Mouse (Mus musculus) cerebral cortex, adult 2 months (tissue): ENCODE measurements around the gene Neurl4.

Experiments used
- WGBS: fragments of 180-500 bp; shearing (Covaris S2); methylation state at CpG from one replicate; pipeline ENCODE4 v1.1.7; 2018; 5-methylcytosine and 5-hydroxymethylcytosine counted together

The Neurl4 gene

GRCm38 (mm10) chr11:69932254-69932653, 31.4 kb downstream of the Neurl4 start:
- 36% methylated on average over 3 of the region's 3 CpGs for WGBS

- WGBS, result 67% methylated on average over 4 of the region's 4 CpGs
These were observed 32.2 kb downstream of the Neurl4 start for GRCm38 (mm10) chr11:69933066-69933465.

DNA sequence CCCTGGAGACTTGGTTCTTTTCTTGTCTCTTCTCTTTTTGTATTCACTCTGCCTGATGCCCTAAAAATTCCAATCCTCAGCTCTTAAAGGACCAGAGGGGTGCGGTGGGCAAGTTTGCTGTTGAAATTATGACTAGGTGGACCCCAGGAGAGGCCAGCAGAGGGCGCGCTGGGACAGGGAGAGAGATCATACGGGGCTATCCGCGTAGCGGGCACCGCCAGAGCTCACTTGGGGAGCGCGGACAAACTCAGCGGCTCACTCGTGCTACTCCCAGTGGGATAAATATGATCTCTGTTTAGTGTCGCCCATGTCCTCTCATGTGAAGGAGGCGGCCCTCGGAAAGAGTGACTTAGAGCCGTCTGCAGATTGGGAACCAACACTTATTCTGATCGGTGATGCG, 33.3 kb downstream of the Neurl4 start:
- under 1% methylated on average over 18 of the region's 18 CpGs for WGBS

DNA sequence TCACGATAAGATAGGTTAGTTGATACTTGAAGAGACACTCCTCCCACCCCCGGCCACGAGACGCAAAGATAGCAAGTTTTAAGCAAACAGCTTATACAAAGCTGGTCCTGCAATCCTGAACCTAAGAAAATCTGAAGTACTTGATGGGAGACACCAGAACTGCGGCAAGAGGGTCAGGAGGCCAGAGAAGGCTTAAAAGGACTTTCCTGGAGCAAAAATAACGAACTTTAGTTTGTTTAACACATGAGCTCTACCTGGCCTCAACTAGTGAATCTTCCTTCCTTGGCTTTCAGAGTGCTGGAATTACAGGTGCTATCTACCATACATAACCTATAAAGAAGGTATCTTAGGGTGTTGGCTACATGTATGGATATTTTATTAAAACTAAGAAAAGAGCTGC, 33.8 kb downstream of the Neurl4 start:
- 18% methylated on average over 6 of the region's 6 CpGs for WGBS

- WGBS, result 2% methylated on average over 62 of the region's 62 CpGs
These were observed 34.4 kb downstream of the Neurl4 start, which contains the start of gene Ybx2 for GRCm38 (mm10) chr11:69935137-69935879. TSS of gene Ybx2 (plus strand) at chr11:69935796.

DNA sequence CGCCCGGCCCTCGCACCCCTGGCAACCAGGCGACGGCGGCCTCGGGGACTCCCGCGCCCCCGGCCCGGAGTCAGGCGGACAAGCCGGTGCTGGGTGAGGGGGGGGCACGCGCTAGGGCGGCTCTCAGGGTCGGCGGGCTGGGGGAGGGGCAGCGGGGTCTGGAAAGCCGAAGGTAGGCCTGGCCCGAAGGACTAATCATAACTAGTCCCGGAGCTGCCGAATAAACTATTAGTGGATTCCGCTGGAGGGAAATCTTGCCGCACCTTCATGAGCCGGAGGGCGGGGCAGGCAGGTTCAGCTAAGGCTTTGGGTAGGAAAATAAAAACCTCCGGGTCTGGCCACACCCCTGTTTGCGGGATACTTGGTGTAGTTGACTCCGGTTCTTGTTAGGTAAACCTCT, 35.3 kb downstream of the Neurl4 start:
- 3% methylated on average over 27 of the region's 30 CpGs for WGBS

DNA sequence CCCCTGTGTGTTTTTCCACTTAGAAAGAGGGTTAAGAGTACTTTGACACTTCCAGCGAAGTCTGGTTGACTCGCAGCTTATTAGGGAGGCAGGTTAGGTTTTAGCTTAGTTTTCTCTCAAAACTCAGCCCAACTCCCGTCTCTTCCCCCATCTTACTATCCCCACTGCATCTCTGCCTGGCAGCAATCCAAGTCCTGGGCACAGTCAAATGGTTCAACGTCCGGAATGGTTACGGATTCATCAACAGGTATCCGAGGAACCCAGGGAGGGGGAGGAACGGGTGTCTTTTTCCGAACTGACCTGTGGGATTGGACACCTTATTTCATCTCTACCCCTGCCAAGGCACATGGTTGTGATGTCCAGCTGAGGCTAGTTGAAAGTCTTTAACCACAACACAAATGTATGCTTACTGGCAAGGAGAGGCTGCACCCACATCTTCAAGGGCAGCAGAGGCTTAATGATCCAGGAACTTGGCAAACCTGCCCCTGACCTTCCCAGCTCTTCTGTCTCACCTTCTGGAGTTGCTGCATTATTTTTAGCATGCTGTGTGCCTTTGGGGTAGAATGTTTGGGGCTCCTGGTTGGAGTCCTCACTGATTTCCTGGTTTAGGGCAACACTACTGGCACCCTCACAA, 36.0 kb downstream of the Neurl4 start:
- WGBS, result 39% methylated on average over 9 of the region's 9 CpGs

- WGBS, result 36% methylated on average over 4 of the region's 4 CpGs
These were observed 36.5 kb downstream of the Neurl4 start for GRCm38 (mm10) chr11:69937385-69937784.

DNA sequence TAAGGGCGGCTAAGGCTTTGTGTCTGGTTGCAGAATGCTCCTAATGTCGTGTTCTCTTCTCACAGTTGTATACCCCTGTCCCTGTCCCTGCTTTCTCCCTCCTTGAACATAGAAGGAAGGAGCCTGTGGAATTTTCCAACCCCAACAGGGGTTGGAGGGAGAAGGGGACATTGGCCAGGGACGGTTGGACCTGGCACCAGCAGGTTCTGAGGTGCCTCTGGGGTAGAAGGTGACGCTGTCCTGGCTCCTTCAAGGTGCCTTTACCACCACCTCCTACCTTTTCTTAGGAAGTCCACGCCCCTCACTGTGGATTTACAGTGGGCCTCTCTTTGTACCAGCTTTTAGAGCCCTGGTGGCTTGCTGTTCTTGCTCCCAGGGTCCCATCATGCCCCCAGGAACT, 37.0 kb downstream of the Neurl4 start:
- 84% methylated on average over 5 of the region's 5 CpGs for WGBS

GRCm38 (mm10) chr11:69938401-69938979, 37.6 kb downstream of the Neurl4 start:
- 58% methylated on average over 9 of the region's 9 CpGs for WGBS

- whole genome bisulfite sequencing, result 77% methylated on average over 5 of the region's 5 CpGs
These were observed 38.3 kb downstream of the Neurl4 start for GRCm38 (mm10) chr11:69939181-69939580.

- 94% methylated on average over 17 of the region's 17 CpGs for WGBS
These were observed 38.9 kb downstream of the Neurl4 start for GRCm38 (mm10) chr11:69939731-69940130.

DNA sequence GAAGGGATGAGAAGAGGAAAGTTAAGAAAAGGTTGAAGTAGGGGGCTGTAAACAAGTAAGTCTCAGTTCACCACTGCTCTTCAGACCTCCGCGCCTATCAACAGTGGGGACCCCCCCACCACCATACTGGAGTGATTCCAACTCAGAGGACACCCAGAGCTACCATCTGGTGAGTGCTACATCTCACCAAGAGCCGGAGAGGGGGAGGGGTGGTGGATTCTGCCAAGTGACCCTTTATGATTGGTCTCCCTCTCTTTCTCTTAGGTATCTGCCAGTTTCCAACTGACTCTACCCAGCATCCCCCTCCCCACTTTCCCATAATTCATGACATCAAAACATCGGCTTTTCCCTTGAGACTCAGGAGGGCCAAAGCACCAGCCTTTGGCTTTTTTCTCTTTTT, 40.1 kb downstream of the Neurl4 start:
- WGBS, result 86% methylated on average over 4 of the region's 4 CpGs

- WGBS, result 89% methylated on average over 13 of the region's 13 CpGs
These were observed 44.3 kb downstream of the Neurl4 start for GRCm38 (mm10) chr11:69945216-69945615.

GRCm38 (mm10) chr11:69945997-69946891, 45.4 kb downstream of the Neurl4 start:
- 91% methylated on average over 18 of the region's 18 CpGs for WGBS

DNA sequence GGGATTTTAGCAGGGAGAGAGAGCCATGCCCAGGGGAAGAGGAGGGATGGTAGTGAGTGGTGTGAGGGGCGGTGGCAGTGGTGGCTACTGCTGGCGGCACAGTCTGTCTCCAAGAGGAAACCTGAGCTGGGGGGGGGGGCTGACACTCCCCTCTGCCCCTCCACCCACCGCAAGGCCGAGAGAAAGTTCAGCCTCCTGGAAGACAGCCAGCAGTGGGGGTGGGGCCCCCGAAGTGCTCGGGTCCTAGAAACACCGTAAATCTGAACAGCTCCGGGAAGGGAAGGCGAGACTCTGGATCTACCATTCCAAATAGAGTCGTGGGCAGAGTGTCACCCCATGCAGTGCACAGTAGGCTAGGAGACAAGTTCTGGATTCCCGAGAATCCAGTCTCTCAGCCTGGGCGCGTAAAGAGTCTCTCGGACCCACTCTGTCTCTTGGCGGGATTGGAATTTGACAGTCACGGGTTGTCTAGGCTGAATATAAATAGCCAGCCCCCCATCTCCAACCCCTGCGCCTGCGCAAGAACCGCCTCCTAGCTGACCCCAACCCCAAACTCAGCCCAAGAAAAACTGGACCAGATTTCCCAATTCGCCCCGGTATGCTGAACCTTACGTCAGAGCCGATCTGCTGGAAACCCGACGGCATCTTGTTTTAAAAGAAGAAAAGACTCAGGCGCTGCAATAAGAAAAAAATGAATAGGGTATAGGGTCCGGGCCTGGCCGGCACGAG, 46.6 kb downstream of the Neurl4 start:
- 10% methylated on average over 29 of the region's 29 CpGs for WGBS

DNA sequence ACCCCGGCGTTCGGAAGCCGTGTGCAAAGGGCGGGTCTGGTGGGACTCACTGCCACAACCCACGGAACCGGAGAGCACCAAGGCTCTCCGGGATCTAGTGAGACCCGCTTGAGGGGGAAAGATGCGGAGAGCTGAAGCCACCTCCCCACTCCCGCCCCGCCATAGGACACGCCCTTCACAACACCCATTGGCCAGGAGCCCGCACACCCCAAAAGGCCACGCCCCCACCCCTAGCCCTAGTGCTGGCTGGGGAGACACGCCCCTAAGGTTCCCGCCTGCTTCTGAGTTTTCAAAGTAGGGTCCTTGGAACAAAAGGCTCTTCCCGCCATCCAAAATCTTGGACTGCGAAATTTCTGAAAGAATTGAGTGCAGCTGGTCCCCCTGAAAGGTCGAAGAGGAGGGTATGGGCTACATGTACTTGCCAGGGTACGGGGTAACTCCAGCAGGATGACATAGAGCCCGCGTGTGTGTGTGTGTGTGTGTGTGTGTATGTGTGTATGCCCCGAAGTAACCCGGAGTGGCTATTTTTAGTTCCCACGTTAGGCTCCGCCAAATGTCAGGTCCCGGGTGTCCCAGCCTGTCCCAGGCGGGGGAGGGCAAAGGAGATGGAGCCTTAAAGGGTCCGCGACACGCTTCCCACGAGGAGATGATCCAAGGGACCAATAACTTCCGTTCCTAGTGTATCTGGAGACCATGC, 47.3 kb downstream of the Neurl4 start, which contains the start of gene Slc2a4:
Gene Slc2a4 (minus strand): TSS at position 123 of the 697 bp plus-strand sequence.
- WGBS, result 2% methylated on average over 34 of the region's 34 CpGs

- WGBS, result 0% methylated on average over 14 of the region's 14 CpGs
These were observed 47.9 kb downstream of the Neurl4 start for GRCm38 (mm10) chr11:69948763-69949150.

- WGBS, result 42% methylated on average over 4 of the region's 4 CpGs
These were observed 50.1 kb downstream of the Neurl4 start for GRCm38 (mm10) chr11:69950807-69951459.

- WGBS, result 25% methylated on average over 1 of the region's 1 CpGs
These were observed 51.4 kb downstream of the Neurl4 start for GRCm38 (mm10) chr11:69952274-69952673.
